Mouse (Mus musculus) lung, adult 2 months (tissue): ENCODE results near the gene Coq10a.
A peak's percentile ranks its signal among the peaks of the same experiment; 100 is the strongest.

Source experiments
- CTCF ChIP-seq: fragments of 200-500 bp; IDR thresholded peaks from 2 replicates; pipeline ENCODE4 v1.5.1; 2011; ENCODE audit warnings: mild to moderate bottlenecking, low read length, control low read depth; ENCODE audit not compliant: insufficient read depth
- POLR2A ChIP-seq: fragments of 200-500 bp; IDR thresholded peaks from 2 replicates; pipeline ENCODE4 v1.6.1; 2011; ENCODE audit warnings: low read depth, mild to moderate bottlenecking, control low read depth, low read length, borderline replicate concordance; ENCODE audit errors: extremely low read depth

- TF ChIP-seq POLR2A (no peak), CTCF (peak; percentile 55; the same call in 1 of the 2 replicates)
These were observed 33.2 kb downstream of the Coq10a start for GRCm38 (mm10) chr10:128335582-128335981.
